Mouse (Mus musculus): ENCODE results near the gene Slc25a24.

DNA sequence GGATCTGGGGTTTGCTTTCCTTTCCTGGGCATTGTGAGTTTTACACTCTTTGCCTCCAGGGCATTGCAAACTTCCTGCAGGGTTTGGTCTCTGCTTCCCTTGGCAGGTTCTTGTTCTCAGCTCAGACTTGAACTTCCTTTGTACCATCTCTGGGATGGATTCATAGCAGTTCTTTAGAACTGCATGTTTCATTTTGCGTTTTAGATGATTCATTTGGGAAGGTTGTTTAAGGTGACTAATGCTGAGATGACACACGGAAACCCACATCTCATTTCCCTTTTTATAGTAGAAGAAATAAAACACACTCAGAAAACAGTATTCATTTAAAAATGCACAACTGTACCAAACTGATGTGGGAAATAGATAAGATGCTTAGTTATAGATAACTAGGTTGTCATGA, 73.2 kb downstream of the Slc25a24 start:
- no peak for TF ChIP-seq CTCF (IDR thresholded peaks at IDR 0.05; ENCODE audit: extremely low read depth, insufficient read depth, low read length)
- no peak for TF ChIP-seq POLR2A (IDR thresholded peaks at IDR 0.05; ENCODE audit: extremely low read depth, insufficient read depth, low read length)
